Mouse (Mus musculus) lung, adult 18-20 months (tissue): Measurements from ENCODE around the gene Nlrp9b.
"Not testable (repeated sequence)": the region's sequence is repeated elsewhere in the genome, so short reads cannot be mapped to it uniquely, and the experiment has no call there.

Experiments used
- DNase-seq, 2 experiments: peaks; one replicate each; pipeline ENCODE4 v3.0.0; 2022; ENCODE audit warnings: mixed read lengths in 2 of 2

Nlrp9b gene

DNA sequence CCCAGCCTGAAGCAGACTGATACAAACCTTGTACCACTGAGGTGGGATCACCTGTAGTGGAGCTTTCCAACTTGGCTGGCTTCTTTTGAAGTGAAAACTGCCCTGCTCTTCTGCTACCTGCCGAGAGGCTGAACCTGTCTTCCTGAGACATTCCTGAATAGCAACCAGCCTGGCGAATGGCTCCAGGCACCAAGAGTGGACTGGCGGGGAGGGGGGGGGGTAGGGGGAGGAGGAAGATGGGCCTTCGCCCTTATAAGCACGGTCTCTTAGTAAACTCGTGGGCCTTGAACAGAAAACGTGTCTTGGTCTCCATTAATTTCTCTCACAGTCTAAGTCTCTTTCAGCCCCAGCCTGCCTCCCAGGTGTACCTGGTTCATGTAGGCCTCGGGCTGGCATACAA, at the start of gene Nlrp9b:
Gene Nlrp9b, plus strand, starts transcription at position 301 of the 400 bp plus-strand sequence.
- DNase-seq, result not testable (repeated sequence)

GRCm38 (mm10) chr7:19944709-19945108, 46.6 kb upstream of the Nlrp9b start:
- DNase-seq, result no peak

DNA sequence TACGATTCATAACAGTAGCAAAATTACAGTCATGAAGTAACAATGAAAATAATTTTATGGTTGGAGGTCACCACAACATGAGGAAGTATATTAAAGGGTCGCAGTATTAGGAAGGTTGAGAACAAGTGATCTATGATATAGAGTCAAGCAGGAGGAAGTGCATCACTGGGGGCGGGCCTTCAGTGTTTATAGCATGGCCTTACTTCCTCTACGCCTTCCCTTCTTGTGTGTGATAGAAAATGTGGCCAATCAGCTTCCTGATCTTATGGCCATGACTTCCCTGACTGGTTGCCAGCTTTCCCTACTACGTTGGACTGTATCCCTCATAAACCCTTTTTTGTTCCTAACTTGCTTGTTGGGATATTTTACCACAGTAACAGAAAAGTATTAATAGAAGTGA, 46.1 kb upstream of the Nlrp9b start:
- DNase-seq, result no peak

- DNase-seq, result no peak
Measured at GRCm38 (mm10) chr7:19945821-19946515, 45.3 kb upstream of the Nlrp9b start.

DNA sequence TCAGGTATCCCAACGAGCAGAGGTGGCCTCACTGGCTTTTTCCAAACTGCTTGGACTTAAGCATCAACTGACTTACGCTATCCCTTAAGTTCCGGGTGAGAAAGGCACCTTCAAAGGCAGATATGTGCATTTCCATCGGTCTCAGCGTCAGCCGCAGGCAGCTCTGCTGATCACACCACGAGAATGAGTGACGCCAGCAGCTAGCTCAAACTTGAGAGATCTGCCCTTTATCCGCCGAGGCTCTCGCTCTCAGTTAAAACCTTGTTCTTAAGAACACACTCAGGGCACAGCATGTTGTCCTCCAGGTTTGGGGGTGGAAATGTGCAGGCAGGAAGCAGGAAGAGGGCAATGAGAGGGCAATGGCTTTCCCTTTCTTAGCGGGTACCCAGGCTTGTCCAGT, 42.3 kb upstream of the Nlrp9b start:
- no peak for DNase-seq

DNA sequence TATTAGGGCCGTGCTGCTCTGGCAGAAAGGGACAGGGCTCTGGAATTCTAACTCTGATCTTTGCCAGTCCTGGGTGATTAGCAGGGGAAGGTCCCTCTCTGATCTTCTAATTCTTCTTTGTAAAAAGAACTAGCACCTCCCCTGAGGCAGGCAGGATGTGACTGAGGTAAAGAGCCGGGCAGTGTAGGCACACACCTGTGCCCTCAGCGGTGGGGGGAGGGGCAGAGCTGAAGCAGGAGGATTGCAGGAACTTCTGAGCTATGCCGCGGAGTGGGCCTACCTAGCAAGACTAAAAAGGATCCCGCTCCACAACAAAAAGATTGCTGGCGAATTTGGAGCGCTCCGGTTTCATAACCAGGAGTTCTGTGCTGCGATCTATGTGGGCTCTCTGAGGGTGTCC, 41.3 kb upstream of the Nlrp9b start:
- no peak for DNase-seq

DNA sequence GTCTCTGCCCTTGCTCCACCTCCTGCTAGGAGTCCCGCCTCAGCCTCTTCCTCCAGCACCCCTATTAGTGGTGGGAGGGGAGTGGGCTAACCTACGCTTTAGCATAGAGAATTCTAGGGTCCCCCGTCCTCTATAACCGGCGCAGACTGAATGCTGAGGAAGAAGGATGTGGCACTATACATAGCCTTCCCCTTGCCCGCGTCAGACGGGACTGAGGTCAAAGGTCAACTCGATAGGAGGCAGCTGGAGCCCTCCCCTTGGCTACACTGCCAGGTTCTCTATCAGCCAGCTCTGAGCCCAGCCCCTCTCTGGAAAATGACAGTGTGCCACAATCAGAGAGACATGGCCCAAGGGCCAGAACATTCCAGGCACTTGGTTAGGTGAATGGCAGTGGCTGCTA, 40.7 kb upstream of the Nlrp9b start, which contains the start of gene Igsf23:
Gene Igsf23, minus strand, starts transcription at position 168 of the 400 bp plus-strand sequence.
- DNase-seq, result no peak

GRCm38 (mm10) chr7:19952320-19952986, 38.8 kb upstream of the Nlrp9b start:
- no peak for DNase-seq

GRCm38 (mm10) chr7:19953054-19953453, 38.2 kb upstream of the Nlrp9b start:
- DNase-seq, result no peak

- DNase-seq, result no peak
Measured at GRCm38 (mm10) chr7:19955861-19956260, 35.4 kb upstream of the Nlrp9b start.

- DNase-seq, result peak; percentile 90 to 93
Measured at GRCm38 (mm10) chr7:19956341-19956781, 34.9 kb upstream of the Nlrp9b start.

DNA sequence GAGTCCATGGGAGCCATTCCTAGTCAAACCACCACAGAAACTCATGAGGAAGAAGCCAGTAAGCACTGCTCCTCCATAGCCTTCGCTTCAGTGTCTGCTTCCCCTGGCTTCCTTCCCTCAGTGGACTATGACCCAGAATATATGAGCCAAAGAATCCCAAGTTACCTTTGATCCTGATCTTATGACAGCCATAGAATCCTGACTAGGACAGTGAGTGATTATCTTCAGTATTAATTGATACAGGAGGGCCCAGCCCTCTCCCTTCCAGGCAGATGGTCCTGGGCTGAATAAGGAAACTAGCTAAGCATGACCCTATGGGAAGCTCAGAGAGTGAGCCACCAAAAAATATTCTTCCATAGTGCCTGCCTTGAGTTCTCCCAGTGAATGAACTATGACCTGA, 28.8 kb upstream of the Nlrp9b start:
- DNase-seq, result no peak

DNA sequence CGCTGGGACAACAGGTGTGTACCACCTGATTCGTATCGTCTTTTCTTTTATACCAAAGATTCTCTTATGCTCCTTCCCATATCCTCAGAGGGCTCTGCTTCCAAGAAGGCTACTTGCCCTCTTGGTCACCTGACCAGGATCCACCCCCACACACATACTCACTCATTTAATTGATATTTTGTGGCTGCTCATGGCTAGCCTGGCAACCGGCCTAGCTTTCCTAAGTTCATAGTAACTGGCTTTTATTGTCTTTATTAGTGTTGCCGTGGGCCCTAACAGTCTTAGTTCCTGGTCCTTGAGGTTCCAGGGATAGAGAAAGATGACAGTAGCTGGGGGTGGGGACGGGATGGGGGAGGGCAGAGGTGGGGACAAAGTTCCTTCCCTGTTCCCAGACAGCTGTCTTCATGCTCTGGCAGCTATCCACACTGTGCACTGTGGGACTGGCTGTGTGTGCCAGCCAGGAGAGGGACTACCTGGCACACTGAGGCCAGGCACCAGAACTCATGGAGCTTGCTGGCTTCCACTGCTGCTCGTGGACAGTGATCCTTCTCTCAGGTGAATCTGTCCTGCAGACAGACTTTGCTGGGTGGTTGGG, 26.2 kb upstream of the Nlrp9b start, which contains the start of gene Ceacam20:
Gene Ceacam20, plus strand, starts transcription at position 428 of the 595 bp plus-strand sequence.
- DNase-seq, result no peak

DNA sequence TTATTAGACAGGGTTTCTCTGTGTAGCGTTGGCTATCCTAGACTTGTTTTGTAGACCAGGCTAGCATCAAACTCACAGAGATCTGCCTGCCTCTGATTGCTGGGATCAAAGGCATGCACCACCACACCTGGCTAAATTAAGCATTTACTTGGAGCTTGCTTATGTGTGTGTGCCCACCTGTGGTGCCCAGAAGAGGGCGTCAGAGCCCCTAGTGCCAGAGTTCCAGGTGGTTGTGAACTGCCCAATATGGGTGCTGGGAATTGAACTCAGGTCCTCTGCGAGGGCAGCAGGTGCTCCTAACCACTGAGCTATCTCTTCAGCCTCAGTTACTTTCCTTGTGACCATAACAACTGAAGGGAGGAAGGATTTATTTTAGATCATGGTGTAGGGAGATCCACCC, 22.2 kb upstream of the Nlrp9b start:
- no peak for DNase-seq

- no peak for DNase-seq
Measured at GRCm38 (mm10) chr7:19969541-19970090, 21.6 kb upstream of the Nlrp9b start.

DNA sequence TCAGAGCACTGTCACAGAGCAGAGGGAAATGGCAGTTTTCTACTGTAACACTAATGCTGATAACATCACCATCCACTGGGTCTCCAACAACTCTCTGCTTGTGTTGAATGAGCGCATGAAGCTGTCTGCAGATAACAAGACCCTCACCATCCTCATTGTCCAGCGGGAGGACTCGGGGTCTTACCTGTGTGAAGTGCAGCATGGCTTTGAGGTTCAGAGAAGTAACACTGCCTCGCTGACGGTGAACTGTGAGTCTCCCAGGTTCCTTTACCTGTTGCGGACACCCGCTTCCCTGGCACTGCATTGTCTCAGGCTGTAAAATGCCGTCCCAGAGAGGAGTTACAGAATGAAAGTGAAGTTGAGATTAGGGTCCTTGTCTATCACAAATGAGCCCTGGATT, 21.1 kb upstream of the Nlrp9b start:
- DNase-seq, result no peak

DNA sequence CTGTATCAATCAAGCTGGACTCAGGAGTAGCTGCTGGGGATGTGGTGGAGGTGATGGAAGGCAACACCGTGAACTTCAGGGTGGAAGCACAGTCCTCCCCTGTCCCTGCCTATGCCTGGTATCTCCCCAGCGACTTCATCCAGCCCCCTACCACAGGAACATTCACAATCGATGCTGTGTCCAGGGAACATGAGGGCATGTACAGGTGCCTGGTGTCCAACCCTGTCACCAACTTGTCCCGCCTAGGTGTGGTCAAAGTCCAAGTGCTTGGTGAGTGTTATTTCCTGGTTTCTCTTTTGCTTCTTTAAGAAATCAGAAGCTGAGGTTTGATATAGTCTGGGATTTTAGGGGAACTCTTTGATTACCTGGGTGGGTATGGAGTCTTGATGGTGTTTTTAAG, 19.7 kb upstream of the Nlrp9b start:
- DNase-seq, result no peak

DNA sequence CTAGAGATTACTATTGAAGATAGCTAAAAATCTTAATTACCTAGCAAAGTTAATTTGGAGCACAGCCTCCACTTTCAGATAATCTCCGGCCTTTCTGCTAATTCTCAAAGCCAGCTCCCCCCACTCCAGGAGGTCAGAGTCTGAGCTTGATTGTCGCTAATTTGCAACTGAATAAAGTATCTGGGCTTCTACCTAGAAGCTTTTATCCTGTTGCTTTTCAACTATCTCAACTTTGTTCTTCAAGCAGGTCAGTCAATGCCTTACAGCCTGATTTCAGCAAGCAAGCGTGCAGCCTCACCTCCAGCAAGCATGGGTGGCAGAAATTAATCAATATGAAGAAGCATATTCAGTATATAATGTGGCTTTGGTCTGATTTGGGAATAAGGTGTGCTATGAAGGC, 5.5 kb downstream of the Nlrp9b start:
- DNase-seq, result not testable (repeated sequence)

GRCm38 (mm10) chr7:20009987-20010386, 18.7 kb downstream of the Nlrp9b start:
- DNase-seq, result no peak

DNA sequence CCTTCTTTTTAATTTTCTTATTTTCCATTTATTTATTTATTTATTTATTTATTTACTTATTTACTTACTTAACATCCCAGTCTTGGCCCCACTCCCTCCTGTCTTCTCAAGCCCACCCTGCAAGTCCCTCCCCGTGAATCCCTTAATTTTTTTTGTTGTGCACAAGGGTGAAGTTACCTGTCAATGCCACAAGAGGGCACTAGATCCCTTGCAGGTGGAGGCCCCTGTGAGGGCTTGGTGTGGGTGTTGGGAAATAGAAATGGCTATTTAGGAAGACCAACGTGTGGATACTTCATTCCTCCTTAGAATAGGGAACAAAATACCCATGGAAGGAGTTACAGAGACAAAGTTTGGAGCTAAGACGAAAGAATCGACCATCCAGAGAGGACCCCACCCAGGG, 72.8 kb downstream of the Nlrp9b start:
- DNase-seq, result not testable (repeated sequence)

DNA sequence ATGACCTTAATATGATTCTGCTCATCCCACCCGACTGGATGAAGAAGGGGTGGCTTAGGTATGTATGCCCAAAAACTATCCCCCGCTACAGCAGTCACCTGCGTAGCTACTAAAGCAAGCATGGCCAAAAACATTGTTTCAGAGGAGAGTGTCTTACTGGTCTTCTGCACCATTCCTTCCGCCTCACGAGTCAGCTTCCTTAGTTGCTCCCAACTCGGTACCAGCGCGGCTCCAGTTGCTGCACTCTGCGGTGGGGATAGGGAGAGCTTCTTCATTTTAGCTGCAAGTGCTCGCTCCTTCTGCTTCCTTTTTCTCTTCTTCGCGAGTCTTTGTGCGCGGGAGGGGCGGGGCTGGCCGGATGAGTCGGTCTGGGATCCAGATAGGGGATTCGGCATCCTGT, 86.9 kb downstream of the Nlrp9b start:
- not testable (repeated sequence) for DNase-seq

- DNase-seq, result not testable (repeated sequence)
Measured at GRCm38 (mm10) chr7:20099380-20099779, 108.1 kb downstream of the Nlrp9b start, which contains the start of gene Vmn1r91. TSS of gene Vmn1r91 (plus strand) at chr7:20099680.

DNA sequence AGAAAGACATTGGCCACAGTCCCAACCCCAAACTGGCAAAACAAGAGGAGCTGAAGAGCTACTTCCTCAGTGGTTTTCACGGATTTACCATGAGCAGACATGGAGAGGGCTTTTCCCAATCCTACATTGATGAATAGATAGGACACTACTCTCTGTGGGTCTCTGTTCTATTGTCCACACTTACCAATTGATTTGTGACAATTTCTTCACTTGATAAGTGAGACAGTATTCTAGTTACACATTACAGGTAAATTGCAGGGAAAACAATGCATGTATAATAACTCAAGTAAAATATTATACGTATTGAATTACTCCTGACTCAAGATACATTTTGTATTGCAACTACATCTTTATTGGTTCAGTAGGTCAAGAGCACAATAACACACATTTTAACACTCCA, 131.2 kb downstream of the Nlrp9b start, which contains the start of gene Gm16442:
Gene Gm16442, minus strand, starts transcription at position 101 of the 400 bp plus-strand sequence.
- not testable (repeated sequence) for DNase-seq
